Mouse (Mus musculus) adrenal gland, postnatal 14 days (tissue): ENCODE results near the gene Wfdc8. TPM values are rescaled to one million over a fixed set of nuclear protein-coding genes. Genes with fewer than 3 reads are reported as not detected.
"Not testable (repeated sequence)": the region's sequence is repeated elsewhere in the genome, so short reads cannot be mapped to it uniquely, and the experiment has no call there.

Experiments used
- DNase-seq: peaks from one replicate; pipeline ENCODE4 v3.0.0; 2021; ENCODE audit warnings: mixed read lengths
- long read RNA-seq, 2 experiments: library from polyadenylated mRNA; stranded (forward); transcript quantifications; one replicate each; pipeline ENCODE4 v2.0.0; 2021
- total RNA-seq: library from RNA; stranded (reverse); gene quantifications from 2 replicates; pipeline ENCODE4 v1.2.3, GENCODE M21; 2021

The Wfdc8 gene
- 0.23 TPM in 1 of 2 replicates, not detected in the other for total RNA-seq
- long read RNA-seq, experiment 1: 0 reads
- long read RNA-seq, experiment 2: 0 reads

DNA sequence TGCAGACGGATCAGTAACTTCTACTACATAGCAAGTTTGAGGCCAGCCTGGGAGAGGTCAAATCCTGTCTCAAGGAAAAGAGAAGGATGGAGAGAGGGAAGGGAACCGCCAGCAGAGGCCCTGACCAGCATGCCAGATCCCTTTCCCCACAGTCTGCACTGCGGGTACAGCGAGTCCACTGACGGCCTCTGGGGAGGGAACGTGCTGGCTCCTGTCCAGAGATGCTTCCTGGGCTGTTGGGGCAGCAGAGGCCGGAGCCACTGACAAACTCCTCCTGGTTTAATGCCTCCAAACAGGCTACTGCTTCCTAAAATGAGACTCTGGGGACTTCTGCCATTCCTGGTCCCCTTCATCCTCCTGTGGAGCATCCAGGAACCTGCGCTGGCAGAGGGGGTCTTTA, at the start of gene Wfdc8, which contains the start of gene Wfdc6b:
TSS of gene Wfdc8 (minus strand) at position 156 of the 400 bp plus-strand sequence.
TSS of gene Wfdc6b (plus strand) at position 52 of the 400 bp plus-strand sequence.
- peak; percentile 78 for DNase-seq

DNA sequence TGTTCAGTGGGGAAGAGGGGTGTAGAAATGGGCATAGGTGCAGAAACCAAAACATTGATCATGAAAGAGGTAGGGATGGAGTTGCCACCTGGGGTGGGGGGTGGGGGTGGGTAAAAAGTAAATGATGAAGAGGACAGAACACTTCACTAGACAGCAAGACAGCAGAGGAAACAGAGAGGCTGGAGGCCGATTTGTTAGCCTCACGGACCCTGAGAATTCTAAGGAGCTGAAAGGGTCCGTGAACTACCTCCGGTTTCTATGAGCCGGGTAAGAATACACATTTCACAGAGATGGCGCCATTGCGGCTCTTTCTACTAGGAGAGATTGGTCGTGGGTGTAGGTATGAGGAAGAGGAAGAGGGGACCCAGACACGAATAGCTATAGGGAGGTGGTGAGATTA, 43.1 kb upstream of the Wfdc8 start, which contains the start of gene Wfdc9:
TSS of gene Wfdc9 (minus strand) at position 101 of the 400 bp plus-strand sequence.
- no peak for DNase-seq

DNA sequence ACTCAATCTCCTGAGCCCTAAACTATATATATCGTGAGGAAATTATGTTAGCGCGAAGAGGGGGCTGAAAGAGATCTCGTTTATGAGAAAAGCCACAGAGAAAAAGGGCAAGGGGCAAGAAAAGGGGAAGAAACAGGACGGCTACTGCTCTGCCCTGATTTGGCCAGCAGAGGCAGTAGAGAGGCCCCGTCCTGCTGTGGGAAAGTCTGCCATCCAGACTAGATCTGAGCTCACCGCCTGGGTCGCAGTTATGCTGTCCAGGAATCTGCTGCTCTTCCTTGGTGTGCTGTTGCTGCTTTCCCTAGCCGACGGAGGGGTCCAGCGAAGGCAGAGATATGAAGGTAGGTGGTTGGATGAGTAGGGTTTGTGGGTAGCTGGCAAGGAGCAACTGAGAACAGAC, 42.4 kb upstream of the Wfdc8 start, which contains the start of gene Wfdc10:
TSS of gene Wfdc10 (plus strand) at position 189 of the 400 bp plus-strand sequence.
- peak; percentile 58 for DNase-seq

GRCm38 (mm10) chr2:164641881-164642673, 28.7 kb upstream of the Wfdc8 start:
- DNase-seq: peak; percentile 44

GRCm38 (mm10) chr2:164641129-164641528, 27.7 kb upstream of the Wfdc8 start:
- peak; percentile 15 for DNase-seq

DNA sequence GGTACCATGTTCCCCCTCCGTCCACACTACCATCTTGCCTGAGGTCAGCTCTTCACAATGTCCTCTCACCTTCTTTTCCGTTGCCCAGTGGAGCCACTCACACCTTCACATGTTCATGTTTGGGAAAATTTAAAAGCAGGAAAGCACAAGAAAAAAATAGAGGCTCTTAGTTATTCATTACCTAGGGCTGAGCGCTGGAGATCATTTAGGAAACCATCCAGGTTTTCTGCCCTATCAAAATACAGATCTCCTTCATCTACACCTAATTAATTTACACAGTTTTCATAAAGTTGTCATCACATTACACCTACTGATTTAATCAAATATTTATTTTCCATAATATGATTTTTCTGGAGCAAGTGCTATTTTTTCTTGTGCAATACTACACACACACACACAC, 25.3 kb upstream of the Wfdc8 start, which contains the start of gene Wfdc16:
TSS of gene Wfdc16 (minus strand) at position 101 of the 400 bp plus-strand sequence.
- DNase-seq: no peak

GRCm38 (mm10) chr2:164635266-164635665, 21.8 kb upstream of the Wfdc8 start:
- no peak for DNase-seq

DNA sequence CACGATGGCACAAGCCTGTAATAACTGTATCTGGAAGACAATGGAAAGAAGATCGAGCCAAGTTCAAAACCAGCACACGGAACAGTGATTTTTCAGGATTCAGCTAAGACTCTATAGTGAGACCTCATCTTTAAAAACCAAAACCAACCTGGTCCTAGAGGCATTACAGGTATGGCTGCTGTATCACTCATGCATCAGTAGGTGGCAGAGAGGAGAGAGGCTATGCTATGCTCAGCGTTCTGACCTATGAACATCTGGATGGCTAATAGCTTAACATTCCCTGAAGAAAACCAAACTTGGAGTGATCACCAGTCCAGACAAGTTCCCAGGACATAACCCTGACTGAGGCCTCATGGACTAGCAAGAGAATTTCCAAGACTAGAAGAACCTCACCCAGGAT, 8.3 kb upstream of the Wfdc8 start:
- DNase-seq: no peak

DNA sequence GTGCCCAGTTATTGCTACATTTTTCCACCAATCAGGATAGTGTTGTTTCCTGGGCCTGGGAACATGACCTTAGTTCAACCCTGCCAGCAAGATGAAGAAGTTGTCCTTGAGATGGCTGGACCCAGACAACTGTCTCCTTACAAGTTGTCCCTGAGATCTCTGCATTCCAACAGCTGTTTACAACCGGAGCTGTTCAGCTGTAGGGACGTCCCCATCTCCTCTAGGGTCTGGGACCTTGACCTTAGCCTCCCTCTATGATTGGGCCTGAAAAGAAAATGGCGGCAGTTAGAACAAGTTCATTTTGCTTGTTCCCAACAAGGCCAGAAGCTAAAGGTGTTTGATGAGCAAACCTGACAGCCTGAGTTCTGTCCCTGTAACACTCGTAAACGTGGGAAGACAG, 5.6 kb upstream of the Wfdc8 start:
- DNase-seq: peak; percentile 9

DNA sequence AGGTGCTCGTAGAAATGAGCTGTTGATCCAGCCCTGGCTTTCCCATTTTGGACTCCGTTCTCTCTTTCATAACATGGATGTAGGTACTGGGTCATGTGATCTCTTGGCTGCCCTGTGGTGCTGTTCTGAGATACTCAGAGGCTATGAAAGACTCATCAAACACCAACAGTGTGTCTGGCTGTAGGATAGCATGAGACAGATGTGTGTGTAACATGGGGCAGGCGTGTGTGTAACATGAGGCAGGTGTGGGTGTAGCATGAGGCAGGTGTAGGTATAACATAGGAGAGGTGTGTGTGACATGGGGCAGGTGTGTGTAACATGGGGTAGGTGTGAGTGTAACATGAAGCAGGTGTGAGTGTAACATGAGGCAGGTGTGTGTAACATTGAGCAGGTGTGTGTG, 2.0 kb upstream of the Wfdc8 start:
- DNase-seq: no peak

GRCm38 (mm10) chr2:164608781-164609180, 4.6 kb downstream of the Wfdc8 start:
- DNase-seq: peak; percentile 66

- DNase-seq: no peak
These were observed 9.0 kb downstream of the Wfdc8 start for GRCm38 (mm10) chr2:164604411-164604810.

DNA sequence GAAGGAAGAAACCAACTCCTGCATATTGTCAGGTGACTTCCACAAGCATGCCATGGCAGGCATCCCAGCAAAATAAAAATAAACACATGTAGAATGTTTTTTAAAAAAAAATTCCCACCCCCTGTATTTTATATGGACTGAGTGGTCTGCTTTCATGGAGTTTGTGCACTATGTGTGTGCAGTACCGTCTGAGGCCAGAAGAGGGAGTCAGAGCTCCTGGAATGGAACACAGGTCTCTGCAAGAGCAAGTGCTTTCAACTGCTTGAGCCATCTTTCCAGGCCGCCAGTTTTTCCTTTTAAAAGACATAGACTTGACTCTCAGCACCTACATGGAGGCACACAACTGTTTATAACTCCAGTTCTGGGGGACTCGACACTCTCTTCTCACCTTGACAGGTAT, 9.9 kb downstream of the Wfdc8 start:
- no peak for DNase-seq

GRCm38 (mm10) chr2:164600179-164600578, 13.2 kb downstream of the Wfdc8 start:
- DNase-seq: no peak

GRCm38 (mm10) chr2:164593494-164593893, 19.9 kb downstream of the Wfdc8 start, which contains the start of gene Eppin:
Gene Eppin (minus strand): TSS chr2:164593594.
- no peak for DNase-seq

- peak; percentile 56 for DNase-seq
These were observed 21.4 kb downstream of the Wfdc8 start for GRCm38 (mm10) chr2:164592014-164592413.

GRCm38 (mm10) chr2:164585025-164585725, 28.3 kb downstream of the Wfdc8 start, which contains the start of gene Wfdc6a:
Gene Wfdc6a (minus strand): TSS chr2:164585447.
- peak; percentile 50 for DNase-seq

- not testable (repeated sequence) for DNase-seq
These were observed 40.1 kb downstream of the Wfdc8 start, which contains the start of gene Spint3 for GRCm38 (mm10) chr2:164573359-164573758. Gene Spint3 (minus strand): TSS chr2:164573459.

GRCm38 (mm10) chr2:164567460-164567859, 46.0 kb downstream of the Wfdc8 start:
- no peak for DNase-seq

- no peak for DNase-seq
These were observed 46.4 kb downstream of the Wfdc8 start for GRCm38 (mm10) chr2:164566997-164567396.

GRCm38 (mm10) chr2:164564346-164564745, 49.1 kb downstream of the Wfdc8 start:
- no peak for DNase-seq

- DNase-seq: peak; percentile 40
These were observed 49.9 kb downstream of the Wfdc8 start for GRCm38 (mm10) chr2:164563339-164564038.
